Mouse (Mus musculus): ENCODE measurements around the gene Fxyd1. TPM values are rescaled to one million over a fixed set of nuclear protein-coding genes. Genes with fewer than 3 reads are reported as not detected.

The Fxyd1 gene
- total RNA-seq, 1 experiment, result not detected

GRCm38 (mm10) chr7:31037675-31038074 is 19.3 kb downstream of the Fxyd1 start:
- no peak overlapping the region for H3K4me3 ChIP-seq (ENCODE audit: insufficient read depth in 1 of 2, low read depth in 1 of 2, low read length in 2 of 2, poor library complexity in 1 of 2, severe bottlenecking in 1 of 2)
- no peaks in the 10 kb centered on the region for H3K9me3 ChIP-seq (ENCODE audit: control insufficient read depth, insufficient read depth, low read depth, low read length)
- TF ChIP-seq MAFK (IDR thresholded peaks at IDR 0.05; ENCODE audit: insufficient read depth, low read depth, low read length) (no peak), HCFC1 (IDR thresholded peaks at IDR 0.05; ENCODE audit: borderline replicate concordance, insufficient read depth, low read length) (no peak)
- H3K27ac ChIP-seq (ENCODE audit: insufficient read depth, low read depth, low read length, poor library complexity, severe bottlenecking), result no peak overlapping the region
- no peaks in the 10 kb centered on the region for H3K36me3 ChIP-seq (ENCODE audit: control insufficient read depth, insufficient read depth, low read length, poor library complexity, severe bottlenecking)
- DNase-seq (ENCODE audit: low read depth, low spot score), result no peak
- peaks cover 0 to 12% of the 10 kb centered on the region in 2 experiments; a peak in 1 of 4 replicates for H3K4me1 ChIP-seq (ENCODE audit: control insufficient read depth in 2 of 2, insufficient read depth in 2 of 2, low read length in 2 of 2, poor library complexity in 1 of 2)
- H3K9ac ChIP-seq (ENCODE audit: insufficient read depth, low read depth, low read length, poor library complexity, severe bottlenecking), result no peak overlapping the region
- in situ Hi-C loops (cut with MboI; ENCODE audit: low sequenced_read_pairs in 2 of 2, unreplicated experiment in 2 of 2), result no loop called here

- peak; percentile 42 for DNase-seq (ENCODE audit: low read depth, low spot score)
- TF ChIP-seq ZNF384 (IDR thresholded peaks at IDR 0.05; ENCODE audit: low read depth, low read length) (no peak), CHD2 (IDR thresholded peaks at IDR 0.05; ENCODE audit: low read depth, low read length) (peak; percentile 73; the same call in 1 of the 2 replicates)
- Histone ChIP-seq H3K27ac (ENCODE audit: insufficient read depth, low read depth, low read length, poor library complexity, severe bottlenecking) (no peak overlapping the region), H3K4me1 (ENCODE audit: control insufficient read depth in 2 of 2, insufficient read depth in 2 of 2, low read length in 2 of 2, poor library complexity in 1 of 2) (peaks cover 0 to 12% of the 10 kb centered on the region in 2 experiments; a peak in 1 of 4 replicates), H3K4me3 (ENCODE audit: insufficient read depth in 1 of 2, low read depth in 1 of 2, low read length in 2 of 2, poor library complexity in 1 of 2, severe bottlenecking in 1 of 2) (peak overlapping the region in 1 of 2 experiments; percentile 47; a peak in 2 of 4 replicates), H3K36me3 (ENCODE audit: control insufficient read depth, insufficient read depth, low read length, poor library complexity, severe bottlenecking) (no peaks in the 10 kb centered on the region), H3K9me3 (ENCODE audit: control insufficient read depth, insufficient read depth, low read depth, low read length) (no peaks in the 10 kb centered on the region), H3K9ac (ENCODE audit: insufficient read depth, low read depth, low read length, poor library complexity, severe bottlenecking) (no peak overlapping the region)
- in situ Hi-C loops (cut with MboI; ENCODE audit: low sequenced_read_pairs in 2 of 2, unreplicated experiment in 2 of 2), result no loop called here
These were observed 20.1 kb downstream of the Fxyd1 start for GRCm38 (mm10) chr7:31036917-31037316.

GRCm38 (mm10) chr7:31035291-31035690 is 21.7 kb downstream of the Fxyd1 start:
- Histone ChIP-seq H3K4me3 (ENCODE audit: insufficient read depth in 1 of 2, low read depth in 1 of 2, low read length in 2 of 2, poor library complexity in 1 of 2, severe bottlenecking in 1 of 2) (no peak overlapping the region), H3K27ac (ENCODE audit: insufficient read depth, low read depth, low read length, poor library complexity, severe bottlenecking) (no peak overlapping the region), H3K36me3 (ENCODE audit: control insufficient read depth, insufficient read depth, low read length, poor library complexity, severe bottlenecking) (no peaks in the 10 kb centered on the region), H3K4me1 (ENCODE audit: control insufficient read depth in 2 of 2, insufficient read depth in 2 of 2, low read length in 2 of 2, poor library complexity in 1 of 2) (peaks cover 0 to 11% of the 10 kb centered on the region in 2 experiments; a peak in 1 of 4 replicates), H3K9me3 (ENCODE audit: control insufficient read depth, insufficient read depth, low read depth, low read length) (no peaks in the 10 kb centered on the region), H3K9ac (ENCODE audit: insufficient read depth, low read depth, low read length, poor library complexity, severe bottlenecking) (no peak overlapping the region)
- DNase-seq (ENCODE audit: low read depth, low spot score), result no peak
- in situ Hi-C loops (cut with MboI; ENCODE audit: low sequenced_read_pairs in 2 of 2, unreplicated experiment in 2 of 2), result no loop called here
- no peak for TF ChIP-seq HCFC1 (IDR thresholded peaks at IDR 0.05; ENCODE audit: borderline replicate concordance, insufficient read depth, low read length)

- in situ Hi-C loops (cut with MboI; ENCODE audit: low sequenced_read_pairs in 2 of 2, unreplicated experiment in 2 of 2), result no loop called here
- Histone ChIP-seq H3K9me3 (ENCODE audit: control insufficient read depth, insufficient read depth, low read depth, low read length) (no peaks in the 10 kb centered on the region), H3K9ac (ENCODE audit: insufficient read depth, low read depth, low read length, poor library complexity, severe bottlenecking) (no peak overlapping the region), H3K4me3 (ENCODE audit: insufficient read depth in 1 of 2, low read depth in 1 of 2, low read length in 2 of 2, poor library complexity in 1 of 2, severe bottlenecking in 1 of 2) (no peak overlapping the region), H3K4me1 (ENCODE audit: control insufficient read depth in 2 of 2, insufficient read depth in 2 of 2, low read length in 2 of 2, poor library complexity in 1 of 2) (peaks cover 0 to 11% of the 10 kb centered on the region in 2 experiments; a peak in 1 of 4 replicates), H3K27ac (ENCODE audit: insufficient read depth, low read depth, low read length, poor library complexity, severe bottlenecking) (no peak overlapping the region), H3K36me3 (ENCODE audit: control insufficient read depth, insufficient read depth, low read length, poor library complexity, severe bottlenecking) (no peaks in the 10 kb centered on the region)
- no peak for DNase-seq (ENCODE audit: low read depth, low spot score)
- TF ChIP-seq ZC3H11A (IDR thresholded peaks at IDR 0.05; ENCODE audit: borderline replicate concordance, low read depth, low read length) (no peak), ZNF384 (IDR thresholded peaks at IDR 0.05; ENCODE audit: low read depth, low read length) (no peak), HCFC1 (IDR thresholded peaks at IDR 0.05; ENCODE audit: borderline replicate concordance, insufficient read depth, low read length) (no peak), CHD2 (IDR thresholded peaks at IDR 0.05; ENCODE audit: low read depth, low read length) (no peak), MAFK (IDR thresholded peaks at IDR 0.05; ENCODE audit: insufficient read depth, low read depth, low read length) (no peak)
These were observed 22.2 kb downstream of the Fxyd1 start for GRCm38 (mm10) chr7:31034789-31035188.

- in situ Hi-C loops (cut with MboI; ENCODE audit: low sequenced_read_pairs in 2 of 2, unreplicated experiment in 2 of 2), result no loop called here
- H3K36me3 ChIP-seq (ENCODE audit: control insufficient read depth, insufficient read depth, low read length, poor library complexity, severe bottlenecking), result no peaks in the 10 kb centered on the region
- peaks cover 0 to 11% of the 10 kb centered on the region in 2 experiments; a peak in 1 of 4 replicates for H3K4me1 ChIP-seq (ENCODE audit: control insufficient read depth in 2 of 2, insufficient read depth in 2 of 2, low read length in 2 of 2, poor library complexity in 1 of 2)
- H3K27ac ChIP-seq (ENCODE audit: insufficient read depth, low read depth, low read length, poor library complexity, severe bottlenecking), result no peak overlapping the region
- no peak overlapping the region for H3K4me3 ChIP-seq (ENCODE audit: insufficient read depth in 1 of 2, low read depth in 1 of 2, low read length in 2 of 2, poor library complexity in 1 of 2, severe bottlenecking in 1 of 2)
- TF ChIP-seq MAFK (IDR thresholded peaks at IDR 0.05; ENCODE audit: insufficient read depth, low read depth, low read length), result no peak
- TF ChIP-seq HCFC1 (IDR thresholded peaks at IDR 0.05; ENCODE audit: borderline replicate concordance, insufficient read depth, low read length), result no peak
- TF ChIP-seq ZNF384 (IDR thresholded peaks at IDR 0.05; ENCODE audit: low read depth, low read length), result no peak
- TF ChIP-seq CHD2 (IDR thresholded peaks at IDR 0.05; ENCODE audit: low read depth, low read length), result no peak
- no peak for TF ChIP-seq ZC3H11A (IDR thresholded peaks at IDR 0.05; ENCODE audit: borderline replicate concordance, low read depth, low read length)
- no peak overlapping the region for H3K9ac ChIP-seq (ENCODE audit: insufficient read depth, low read depth, low read length, poor library complexity, severe bottlenecking)
- no peaks in the 10 kb centered on the region for H3K9me3 ChIP-seq (ENCODE audit: control insufficient read depth, insufficient read depth, low read depth, low read length)
- no peak for DNase-seq (ENCODE audit: low read depth, low spot score)
These were observed 23.4 kb downstream of the Fxyd1 start for GRCm38 (mm10) chr7:31033409-31034165.
